Mouse (Mus musculus): ENCODE data around the gene Hoxc11.

The Hoxc11 gene

GRCm38 (mm10) chr15:102954192-102955006, at the start of gene Hoxc11:
TSS of gene Hoxc11 (plus strand) at chr15:102954427.
- DNase-seq = no peak

GRCm38 (mm10) chr15:102904946-102905345, 49.3 kb upstream of the Hoxc11 start:
- no peak for DNase-seq

DNA sequence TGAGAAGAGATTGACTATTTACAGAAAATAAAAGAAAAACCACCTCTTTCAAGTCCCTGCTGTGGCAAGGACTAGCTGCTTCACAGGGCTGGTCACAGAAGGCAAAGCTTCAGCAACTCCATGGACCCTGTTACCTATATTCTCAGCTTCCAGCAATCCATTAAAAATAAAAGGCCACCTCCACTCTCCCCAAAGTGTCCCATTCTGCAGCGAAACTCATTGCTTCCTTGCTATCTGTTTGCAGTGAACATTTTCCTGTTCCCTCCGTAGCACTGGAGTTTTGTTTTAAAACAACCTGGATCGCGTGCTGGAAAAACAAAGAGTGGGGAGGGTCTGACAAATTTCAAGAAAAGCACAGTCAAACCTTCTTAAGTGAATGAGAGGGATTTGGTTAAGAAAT, 44.7 kb upstream of the Hoxc11 start:
- DNase-seq = no peak

- DNase-seq = no peak
These were observed 44.2 kb upstream of the Hoxc11 start for GRCm38 (mm10) chr15:102910038-102910437.

DNA sequence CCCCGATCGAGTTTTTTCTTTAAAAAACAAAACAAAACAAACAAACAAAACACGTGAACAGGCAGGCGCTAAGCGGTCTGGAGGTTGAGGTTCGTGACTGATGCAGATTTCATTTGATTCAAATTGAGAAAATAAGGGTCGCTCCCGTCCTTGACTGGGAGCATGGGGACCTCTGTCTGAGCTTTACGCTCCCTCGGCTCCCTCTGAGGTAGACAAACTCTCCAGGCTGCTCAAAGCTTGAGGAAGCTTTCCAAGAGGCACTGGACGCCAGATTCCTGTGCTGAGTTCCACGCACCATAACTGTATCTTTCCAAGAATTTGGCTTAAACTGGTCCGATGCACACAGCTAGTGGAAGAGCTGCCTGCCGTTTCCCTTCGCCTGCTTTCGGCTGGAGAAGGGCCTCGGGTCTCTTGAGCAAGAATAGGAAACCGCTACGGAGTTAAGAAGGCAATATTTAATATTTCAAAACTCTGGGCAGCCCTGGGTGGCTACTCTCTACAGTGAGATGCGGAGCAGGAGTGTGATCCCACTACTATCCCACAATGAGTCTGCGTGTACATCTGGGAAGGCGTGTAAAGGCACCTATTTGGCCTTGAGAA, 43.6 kb upstream of the Hoxc11 start:
- DNase-seq = no peak

DNA sequence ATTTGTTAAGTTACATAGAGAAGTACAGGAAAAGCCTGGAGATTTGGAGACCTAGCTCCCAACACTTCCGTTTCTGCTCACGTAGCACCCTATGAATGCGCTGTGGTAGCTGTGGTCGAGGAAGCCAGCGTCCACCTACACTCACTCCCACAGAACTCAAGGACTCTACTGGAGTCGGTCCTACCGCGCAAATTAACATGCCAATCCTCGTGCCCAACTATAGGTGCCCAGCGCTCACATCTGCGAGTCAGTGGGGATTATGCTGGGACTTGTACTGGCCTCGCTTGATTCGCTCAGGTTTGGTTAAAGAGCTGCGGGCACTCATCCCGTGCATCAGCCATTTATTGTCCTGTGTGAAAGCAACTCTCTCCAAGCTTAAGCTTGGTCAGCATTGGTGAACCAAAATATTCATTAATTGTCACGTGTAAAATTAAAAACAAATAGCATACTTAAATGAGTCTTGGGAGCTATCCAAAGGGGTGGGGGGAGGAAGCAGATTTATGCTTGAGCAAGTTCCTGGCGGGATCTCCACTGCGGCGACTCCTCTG, 41.1 kb upstream of the Hoxc11 start:
- DNase-seq = no peak

GRCm38 (mm10) chr15:102917972-102918572, 36.2 kb upstream of the Hoxc11 start:
- DNase-seq = no peak

GRCm38 (mm10) chr15:102918611-102919265, 35.5 kb upstream of the Hoxc11 start:
- no peak for DNase-seq

GRCm38 (mm10) chr15:102919336-102920180, 34.7 kb upstream of the Hoxc11 start:
- no peak for DNase-seq

- DNase-seq = no peak
These were observed 33.6 kb upstream of the Hoxc11 start for GRCm38 (mm10) chr15:102920619-102921018.

- no peak for DNase-seq
These were observed 32.9 kb upstream of the Hoxc11 start, which contains the start of gene Hoxc13 for GRCm38 (mm10) chr15:102921053-102922011. TSS of gene Hoxc13 (plus strand) at chr15:102921103.

GRCm38 (mm10) chr15:102922012-102922362, 32.2 kb upstream of the Hoxc11 start:
- no peak for DNase-seq

DNA sequence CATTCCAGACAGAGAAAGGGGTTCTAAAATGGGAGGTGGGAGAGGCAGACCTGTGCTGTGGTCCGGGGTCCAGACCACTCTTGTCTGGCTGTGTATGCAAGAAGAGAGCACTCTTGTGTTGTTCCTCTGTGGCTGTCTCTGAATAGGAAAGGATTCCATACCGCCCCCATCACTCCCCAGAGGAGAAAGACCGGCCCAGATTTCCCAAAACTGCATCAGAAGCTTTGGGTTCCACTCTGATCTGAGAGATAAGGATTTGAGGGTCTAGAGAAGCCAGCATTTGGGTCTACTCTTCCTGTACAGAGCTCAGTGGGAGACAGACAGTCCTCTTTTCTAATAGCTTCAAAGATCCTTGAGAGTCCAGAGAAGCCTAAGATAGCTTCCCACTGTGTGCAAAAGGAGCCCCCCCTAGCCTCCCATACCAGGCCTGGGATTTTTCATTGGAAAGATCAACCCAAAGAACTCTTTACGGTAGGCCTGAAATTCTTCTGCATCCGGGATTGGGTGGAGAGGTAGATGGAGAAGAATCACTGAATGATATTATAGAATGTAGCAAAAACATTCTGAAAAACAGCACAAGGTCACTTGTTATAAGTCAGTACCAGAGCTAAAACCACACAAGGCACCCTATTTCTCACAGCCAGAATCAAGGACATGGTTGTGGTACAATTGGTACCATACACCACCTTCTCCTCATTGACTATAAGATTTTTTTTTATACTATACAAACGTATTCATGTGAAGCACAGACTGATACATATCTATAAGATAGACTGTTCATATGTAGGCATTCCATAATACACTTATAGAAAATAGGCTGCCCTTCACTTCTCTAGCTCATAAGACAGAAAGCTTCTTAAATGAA, 31.4 kb upstream of the Hoxc11 start:
- no peak for DNase-seq

- DNase-seq = no peak
These were observed 27.1 kb upstream of the Hoxc11 start for GRCm38 (mm10) chr15:102927032-102927645.

DNA sequence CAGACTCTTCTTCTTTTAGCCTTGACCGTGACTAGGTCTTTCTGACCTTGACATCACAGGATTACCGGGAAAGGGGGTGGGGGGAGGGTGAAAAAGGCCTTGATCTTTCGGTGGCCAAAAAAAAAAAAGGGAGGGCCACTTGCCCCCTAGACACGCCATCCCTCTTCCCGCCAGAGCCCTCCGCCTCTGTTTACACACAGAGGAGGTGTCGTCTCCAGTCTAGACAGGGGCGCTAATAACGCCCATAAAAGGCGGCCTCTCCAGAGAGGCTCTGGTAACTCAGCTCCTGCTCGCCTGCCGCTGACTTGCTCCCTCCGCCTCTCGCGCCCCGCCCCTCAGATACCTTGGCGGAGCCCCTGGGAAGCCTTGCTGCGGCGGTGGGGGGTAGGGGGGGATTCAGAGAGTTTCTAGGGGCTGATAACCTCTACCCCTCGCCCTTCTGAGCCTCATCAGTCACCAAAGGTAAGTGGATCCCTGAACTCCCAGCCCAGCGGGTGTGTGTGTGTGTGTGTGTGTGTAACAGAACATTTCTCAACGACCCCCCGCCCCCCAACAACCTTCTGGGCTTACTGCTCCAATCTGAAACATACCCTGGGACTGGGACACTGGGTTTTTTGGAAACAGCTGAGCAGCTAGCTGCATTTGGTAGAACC, 22.4 kb upstream of the Hoxc11 start:
- no peak for DNase-seq

- DNase-seq = no peak
These were observed 19.8 kb upstream of the Hoxc11 start for GRCm38 (mm10) chr15:102934438-102934837.

GRCm38 (mm10) chr15:102934897-102935296, 19.3 kb upstream of the Hoxc11 start:
- DNase-seq = no peak

DNA sequence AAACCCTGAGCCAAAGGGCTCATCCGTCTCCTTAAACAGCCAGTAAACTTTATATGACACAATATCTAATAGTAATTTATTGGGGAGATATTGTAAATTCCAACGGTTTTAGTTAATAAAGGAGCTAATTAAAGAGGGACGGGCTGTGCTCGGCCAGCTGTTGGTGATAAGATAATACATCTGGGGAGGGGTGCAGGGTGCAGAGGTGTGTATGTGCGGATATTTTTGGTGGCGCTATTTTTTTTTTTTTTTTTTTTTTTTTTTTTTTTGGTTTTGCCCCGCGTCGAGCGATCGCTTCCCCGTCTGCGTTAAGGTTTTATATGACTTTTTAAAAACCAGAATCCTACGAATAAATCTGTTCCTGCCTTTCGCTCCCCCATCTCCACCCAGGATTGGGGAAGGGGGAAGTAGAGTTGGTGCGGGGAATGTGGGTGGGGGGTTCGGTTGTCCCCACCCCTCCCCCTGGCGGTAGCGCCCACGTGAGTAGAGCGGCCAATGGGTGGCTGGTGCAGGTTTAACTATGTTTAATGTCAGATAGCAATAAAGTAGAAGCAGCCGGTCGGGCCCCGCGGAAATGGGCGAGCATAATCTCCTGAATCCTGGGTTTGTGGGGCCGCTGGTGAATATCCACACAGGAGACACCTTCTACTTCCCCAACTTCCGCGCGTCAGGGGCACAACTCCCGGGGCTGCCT, 17.8 kb upstream of the Hoxc11 start, which contains the start of gene Hoxc12:
Hoxc12 (plus strand) TSS at position 479 of the 694 bp plus-strand sequence.
- no peak for DNase-seq

Data from right cerebral cortex, adult 18-20 months (tissue).